Mouse (Mus musculus): Measurements from ENCODE around the gene Ltv1. TPM values are rescaled to one million over a fixed set of nuclear protein-coding genes. Genes with fewer than 3 reads are reported as not detected.

Gene Ltv1
- total RNA-seq, 2 experiments from 2014 or later = 69.3 to 91.4 TPM

- ATAC-seq (replicated peaks; ENCODE audit: poor library complexity) = no peak
These were observed 59.1 kb downstream of the Ltv1 start for GRCm38 (mm10) chr10:13133850-13134249.

Other genes with a start within 250 kb of the Ltv1 start
- 5.1 and 7.6 TPM in 2 replicates for gene Stx11, start 228.9 kb downstream of the Ltv1 start, total RNA-seq (2015)
- gene Stx11, start 228.9 kb downstream of the Ltv1 start, total RNA-seq (2017) = 5.7 and 6.8 TPM in 2 replicates
- 17.4 and 18.7 TPM in 2 replicates for gene Sf3b5, start 187.8 kb downstream of the Ltv1 start, total RNA-seq (2015)
- 23.3 and 23.4 TPM in 2 replicates for gene Sf3b5, start 187.8 kb downstream of the Ltv1 start, total RNA-seq (2017)
- gene Plagl1, start 132.7 kb downstream of the Ltv1 start, total RNA-seq (2015) = 1.1 and 2.2 TPM in 2 replicates
- 0.25 and 1.7 TPM in 2 replicates for gene Plagl1, start 132.7 kb downstream of the Ltv1 start, total RNA-seq (2017)
- gene Zc2hc1b, start 15.1 kb downstream of the Ltv1 start, total RNA-seq (2015) = not detected in 2 replicates
- gene Zc2hc1b, start 15.1 kb downstream of the Ltv1 start, total RNA-seq (2017) = not detected in 2 replicates

All from megakaryocyte progenitor cell, adult 5-6 weeks (primary cell).